Mouse (Mus musculus) ES-E14 (cell line): Measurements from ENCODE around the gene Iqcf5.

Experiments used
- CHD2 ChIP-seq: IDR thresholded peaks from 2 replicates; pipeline ENCODE4 v1.6.1; 2014; ENCODE audit warnings: mild to moderate bottlenecking, low read depth, low read length, inconsistent platforms
- HCFC1 ChIP-seq: IDR thresholded peaks from 2 replicates; pipeline ENCODE4 v1.6.1; 2012; ENCODE audit warnings: low read length, inconsistent platforms, borderline replicate concordance; ENCODE audit not compliant: insufficient read depth
- MAFK ChIP-seq: IDR thresholded peaks from 2 replicates; pipeline ENCODE4 v1.6.1; 2014; ENCODE audit warnings: mild to moderate bottlenecking, low read depth, low read length, inconsistent platforms; ENCODE audit not compliant: insufficient read depth
- ZNF384 ChIP-seq: IDR thresholded peaks from 2 replicates; pipeline ENCODE4 v1.6.1; 2012; ENCODE audit warnings: low read depth, low read length, inconsistent platforms

DNA sequence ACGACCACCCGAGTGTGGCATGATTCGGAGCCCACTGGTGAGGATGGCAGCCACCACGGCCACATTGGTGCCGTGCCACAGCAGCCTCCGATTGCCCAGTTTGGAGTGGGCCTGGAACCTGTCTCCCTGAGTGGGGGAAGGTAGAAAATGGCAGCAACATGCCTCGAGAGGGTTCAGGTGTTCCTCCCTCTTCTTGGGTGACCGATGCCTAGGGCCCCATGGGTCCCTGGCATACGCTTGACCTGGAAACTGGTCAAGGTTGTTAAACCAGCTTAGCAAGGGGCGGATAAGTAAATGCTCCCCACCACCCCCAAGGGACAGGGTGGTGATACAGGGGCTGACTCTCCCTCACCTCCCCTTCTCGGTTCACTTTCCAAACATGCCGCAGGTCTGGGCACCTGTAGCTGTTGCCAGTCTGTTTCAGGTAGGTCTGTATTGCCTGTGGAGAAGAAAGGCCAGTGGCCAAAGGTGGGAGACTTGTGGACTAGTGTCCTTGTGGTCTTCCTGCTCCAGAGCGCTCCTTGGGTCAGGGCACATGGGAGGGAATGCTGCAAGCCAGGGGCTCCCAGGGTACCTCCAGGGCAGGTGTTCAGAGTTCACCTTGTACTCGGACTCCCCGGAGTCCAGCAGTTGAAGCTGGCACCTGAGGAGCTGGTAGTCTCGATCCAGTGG is 41.2 kb upstream of the Iqcf5 start:
- TF ChIP-seq MAFK (no peak), CHD2 (no peak), HCFC1 (no peak), ZNF384 (no peak)
